Mouse (Mus musculus) MEL (cell line): ENCODE measurements around the gene Tmem87b. TPM values are rescaled to one million over a fixed set of nuclear protein-coding genes. Genes with fewer than 3 reads are reported as not detected.

Source experiments
- DNase-seq: peaks from one replicate; pipeline ENCODE4 v3.0.0; 2011; ENCODE audit warnings: low read depth, low spot score
- H3K27ac ChIP-seq: 2 replicates; pipeline ENCODE4 v1.5.1; 2012; ENCODE audit warnings: low read depth, mild to moderate bottlenecking, control low read depth, low read length, moderate library complexity; ENCODE audit not compliant: control insufficient read depth
- H3K27me3 ChIP-seq, 2 experiments: fragments of 150-350 bp in 1 of 2; sonication (generic) in 1 of 2; 2 replicates each; pipeline ENCODE4 v1.6.1; 2012; ENCODE audit warnings: low read length in 2 of 2, mild to moderate bottlenecking in 2 of 2, improper control_type of control experiment in 1 of 2, moderate library complexity in 1 of 2; ENCODE audit not compliant: insufficient read depth in 2 of 2, control insufficient read depth in 1 of 2
- H3K36me3 ChIP-seq, 2 experiments: 2 replicates each; pipeline ENCODE4 v1.6.1; 2012 to 2014; ENCODE audit warnings: low read length in 2 of 2, improper control_type of control experiment in 1 of 2, inconsistent platforms in 1 of 2, mild to moderate bottlenecking in 1 of 2; ENCODE audit not compliant: insufficient read depth in 2 of 2, control insufficient read depth in 1 of 2
- H3K4me1 ChIP-seq, 2 experiments: fragments of 150-350 bp in 1 of 2; sonication (generic) in 1 of 2; 2 replicates each; pipeline ENCODE4 v1.6.1; 2012; ENCODE audit warnings: low read length in 2 of 2, improper control_type of control experiment in 1 of 2, mild to moderate bottlenecking in 1 of 2; ENCODE audit not compliant: insufficient read depth in 2 of 2, control insufficient read depth in 1 of 2
- H3K4me3 ChIP-seq, 2 experiments: fragments of 150-350 bp in 1 of 2; sonication (generic) in 1 of 2; 2 replicates each; pipeline ENCODE4 v1.5.1; 2012; ENCODE audit warnings: low read depth in 2 of 2, low read length in 2 of 2, mild to moderate bottlenecking in 2 of 2, moderate library complexity in 2 of 2, control low read depth in 1 of 2, improper control_type of control experiment in 1 of 2; ENCODE audit not compliant: control insufficient read depth in 1 of 2, insufficient read depth in 1 of 2
- H3K79me2 ChIP-seq: 2 replicates; pipeline ENCODE4 v1.6.1; 2012; ENCODE audit warnings: mild to moderate bottlenecking, low read length, moderate library complexity; ENCODE audit not compliant: control insufficient read depth, poor library complexity, insufficient read depth
- H3K9ac ChIP-seq: 2 replicates; pipeline ENCODE4 v1.6.1; 2012; ENCODE audit warnings: low read depth, mild to moderate bottlenecking, control low read depth, low read length, moderate library complexity; ENCODE audit not compliant: control insufficient read depth, poor library complexity, severe bottlenecking
- H3K9me3 ChIP-seq: fragments of 150-350 bp; sonication (generic); replicated peaks from 2 replicates; pipeline ENCODE4 v1.6.1; 2012; ENCODE audit warnings: mild to moderate bottlenecking, low read length, improper control_type of control experiment, moderate library complexity; ENCODE audit not compliant: insufficient read depth
- BHLHE40 ChIP-seq: IDR thresholded peaks from 2 replicates; pipeline ENCODE4 v1.6.1; 2012; ENCODE audit warnings: low read depth, mild to moderate bottlenecking, inconsistent platforms, low read length, improper control_type of control experiment, borderline replicate concordance
- CHD1 ChIP-seq: IDR thresholded peaks from 2 replicates; pipeline ENCODE4 v1.6.1; 2012; ENCODE audit warnings: low read depth, mild to moderate bottlenecking, inconsistent platforms, low read length, improper control_type of control experiment
- CHD2 ChIP-seq: IDR thresholded peaks from 2 replicates; pipeline ENCODE4 v1.6.1; 2011; ENCODE audit warnings: low read length, improper control_type of control experiment
- CTCF ChIP-seq, 3 experiments: IDR thresholded peaks in 2 of 3; conservative IDR thresholded peaks in 1 of 3; 2 replicates each; pipeline ENCODE4 v1.5.1; 2011 to 2012; ENCODE audit warnings: low read length in 3 of 3, low read depth in 2 of 3, mild to moderate bottlenecking in 2 of 3, improper control_type of control experiment in 1 of 3, inconsistent platforms in 1 of 3, mixed read lengths in 1 of 3, moderate library complexity in 1 of 3; ENCODE audit not compliant: control insufficient read depth in 1 of 3, insufficient read depth in 1 of 3, poor library complexity in 1 of 3, severe bottlenecking in 1 of 3
- EP300 ChIP-seq, 2 experiments: IDR thresholded peaks; 2 replicates each; pipeline ENCODE4 v1.6.1; 2011; ENCODE audit warnings: improper control_type of control experiment in 2 of 2, low read length in 2 of 2, low read depth in 1 of 2, mild to moderate bottlenecking in 1 of 2
- ETS1 ChIP-seq: IDR thresholded peaks from 2 replicates; pipeline ENCODE4 v1.6.1; 2012; ENCODE audit warnings: low read depth, mild to moderate bottlenecking, inconsistent platforms, low read length, improper control_type of control experiment, moderate library complexity
- GATA1 ChIP-seq: IDR thresholded peaks from 2 replicates; pipeline ENCODE4 v1.6.1; 2011; ENCODE audit warnings: low read depth, low read length, improper control_type of control experiment
- HCFC1 ChIP-seq: IDR thresholded peaks from 2 replicates; pipeline ENCODE4 v1.6.1; 2012; ENCODE audit warnings: low read depth, mild to moderate bottlenecking, inconsistent platforms, low read length, improper control_type of control experiment, moderate library complexity
- JUND ChIP-seq: IDR thresholded peaks from 2 replicates; pipeline ENCODE4 v1.6.1; 2011; ENCODE audit warnings: low read depth, mild to moderate bottlenecking, improper control_type of control experiment, low read length
- MAX ChIP-seq: IDR thresholded peaks from 2 replicates; pipeline ENCODE4 v1.6.1; 2011; ENCODE audit warnings: low read length, improper control_type of control experiment
- MEF2A ChIP-seq: IDR thresholded peaks from 2 replicates; pipeline ENCODE4 v1.6.1; 2014; ENCODE audit warnings: low read depth, mild to moderate bottlenecking, inconsistent platforms, low read length, improper control_type of control experiment; ENCODE audit not compliant: poor library complexity, insufficient replicate concordance, severe bottlenecking; ENCODE audit errors: extremely low read depth
- MYB ChIP-seq: IDR thresholded peaks from 2 replicates; pipeline ENCODE4 v1.6.1; 2011; ENCODE audit warnings: mild to moderate bottlenecking, low read depth, low read length, improper control_type of control experiment
- POLR2A ChIP-seq, 2 experiments: IDR thresholded peaks; 2 replicates each; pipeline ENCODE4 v1.6.1; 2011 to 2012; ENCODE audit warnings: low read length in 2 of 2, mild to moderate bottlenecking in 2 of 2, control low read depth in 1 of 2, improper control_type of control experiment in 1 of 2, low read depth in 1 of 2, moderate library complexity in 1 of 2; ENCODE audit not compliant: control insufficient read depth in 1 of 2, insufficient read depth in 1 of 2, poor library complexity in 1 of 2
- POLR2AphosphoS2 ChIP-seq: IDR thresholded peaks from 2 replicates; pipeline ENCODE4 v1.6.1; 2011; ENCODE audit warnings: low read length, improper control_type of control experiment
- RAD21 ChIP-seq: IDR thresholded peaks from 2 replicates; pipeline ENCODE4 v1.6.1; 2011; ENCODE audit warnings: mild to moderate bottlenecking, low read depth, low read length, improper control_type of control experiment
- SIN3A ChIP-seq: IDR thresholded peaks from 2 replicates; pipeline ENCODE4 v1.6.1; 2012; ENCODE audit warnings: low read length, improper control_type of control experiment, inconsistent platforms
- TAL1 ChIP-seq: IDR thresholded peaks from 2 replicates; pipeline ENCODE4 v1.6.1; 2012; ENCODE audit warnings: mild to moderate bottlenecking, inconsistent platforms, low read length, moderate library complexity, mixed read lengths
- TBP ChIP-seq: IDR thresholded peaks from 2 replicates; pipeline ENCODE4 v1.8.0; 2011; ENCODE audit warnings: low read depth, low read length, improper control_type of control experiment
- USF1 ChIP-seq: IDR thresholded peaks from 2 replicates; pipeline ENCODE4 v1.6.1; 2014; ENCODE audit warnings: low read depth, mild to moderate bottlenecking, inconsistent platforms, low read length, improper control_type of control experiment, moderate library complexity
- ZC3H11A ChIP-seq: IDR thresholded peaks from 2 replicates; pipeline ENCODE4 v1.6.1; 2012; ENCODE audit warnings: low read depth, mild to moderate bottlenecking, inconsistent platforms, low read length, improper control_type of control experiment
- ZNF384 ChIP-seq: IDR thresholded peaks from 2 replicates; pipeline ENCODE4 v1.6.1; 2012; ENCODE audit warnings: low read depth, mild to moderate bottlenecking, inconsistent platforms, low read length, improper control_type of control experiment
- polyA plus RNA-seq, 2 experiments: library from polyadenylated mRNA; stranded (reverse) in 1 of 2; unstranded in 1 of 2; fragments of >175 nt in 1 of 2; fragments of >200 nt in 1 of 2; gene quantifications; 2 replicates each; pipeline versions ENCODE4 v1.2.1 to v1.2.4; 2012; ENCODE audit warnings: low replicate concordance in 2 of 2, low read depth in 1 of 2; ENCODE audit not compliant: insufficient read length in 2 of 2, insufficient read depth in 1 of 2, missing spikeins in 1 of 2
- total RNA-seq: library from RNA; depleted of rRNA; stranded (reverse); fragments of 300-350 nt; gene quantifications from 2 replicates; pipeline ENCODE4 v1.2.3, GENCODE M21; 2012

Gene Tmem87b
- total and polyA plus RNA-seq, 3 experiments = 3.9 to 4.8 TPM; not detected in 1

DNA sequence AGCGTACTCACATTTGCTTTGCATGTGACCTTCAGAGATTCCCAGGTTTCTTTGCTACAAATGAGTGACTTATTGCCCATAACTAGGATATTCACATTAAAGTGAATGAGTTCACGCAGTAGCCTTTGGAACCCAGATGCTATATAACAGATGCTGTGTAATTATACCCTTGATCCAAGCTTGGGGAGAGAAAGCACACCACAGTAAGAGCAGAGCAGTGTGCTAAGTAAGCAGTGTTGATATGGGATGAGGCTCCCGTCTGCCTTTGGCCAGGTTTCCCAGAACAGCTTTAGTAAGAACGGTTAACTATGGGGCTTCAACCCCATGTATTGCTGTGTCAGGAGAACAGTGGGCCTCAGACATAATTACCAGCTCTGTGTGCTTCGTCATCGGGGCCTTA is 24.0 kb upstream of the Tmem87b start:
- H3K9me3 ChIP-seq = no peaks in the 10 kb centered on the region
- no peak overlapping the region for H3K27ac ChIP-seq
- peaks cover 3 to 8% of the 10 kb centered on the region in 2 experiments for H3K27me3 ChIP-seq
- H3K4me3 ChIP-seq = no peak overlapping the region
- TF ChIP-seq ZC3H11A = no peak
- no peak for TF ChIP-seq CHD1
- TF ChIP-seq ETS1 = no peak
- TF ChIP-seq, all 39 proteins: peak for 0
- Histone ChIP-seq H3K36me3 (no peaks in the 10 kb centered on the region), H3K4me1 (no peaks in the 10 kb centered on the region), H3K79me2 (no peaks in the 10 kb centered on the region), H3K9ac (no peak overlapping the region)
- DNase-seq = no peak

DNA sequence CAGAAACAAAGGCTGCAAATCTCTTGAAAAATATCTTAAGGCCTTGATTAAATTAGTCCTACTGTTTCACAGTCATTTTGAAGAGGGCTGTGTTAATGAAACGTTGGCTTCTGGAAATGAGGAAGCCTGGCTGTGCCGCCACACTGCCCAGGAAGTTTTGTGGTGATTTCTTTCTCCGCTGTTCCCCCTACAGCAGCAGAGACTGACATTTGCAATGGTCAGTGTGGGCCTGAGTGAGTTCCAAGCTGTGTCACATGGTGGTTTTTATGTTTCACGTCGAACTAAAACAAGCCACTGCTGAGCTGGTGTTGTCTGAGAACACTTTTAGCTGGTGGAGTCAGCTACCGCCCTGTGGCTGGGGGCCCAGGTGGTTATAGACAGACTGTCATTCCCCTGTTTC is 21.5 kb upstream of the Tmem87b start:
- Histone ChIP-seq H3K4me3 (no peak overlapping the region), H3K9ac (no peak overlapping the region), H3K9me3 (no peaks in the 10 kb centered on the region), H3K27me3 (peaks cover 3 to 8% of the 10 kb centered on the region in 2 experiments), H3K4me1 (no peaks in the 10 kb centered on the region)
- TF ChIP-seq TBP (no peak), MYB (no peak), CTCF (IDR thresholded peaks at IDR 0.05 in 2 of 3, conservative IDR thresholded peaks at IDR 0.05 in 1 of 3; ENCODE audit: control insufficient read depth in 1 of 3, insufficient read depth in 1 of 3, low read depth in 2 of 3, low read length in 3 of 3, poor library complexity in 1 of 3, severe bottlenecking in 1 of 3) (no peak), RAD21 (no peak), CHD2 (no peak), USF1 (no peak), ZC3H11A (no peak), SIN3A (no peak), TAL1 (no peak), POLR2A (IDR thresholded peaks at IDR 0.05; ENCODE audit: control insufficient read depth in 1 of 2, insufficient read depth in 1 of 2, low read depth in 1 of 2, low read length in 2 of 2, poor library complexity in 1 of 2) (no peak), MAX (no peak), ZNF384 (no peak), MEF2A (no peak), EP300 (IDR thresholded peaks at IDR 0.05; ENCODE audit: low read depth in 1 of 2, low read length in 2 of 2) (no peak), POLR2AphosphoS2 (no peak), GATA1 (no peak), BHLHE40 (no peak), JUND (no peak), HCFC1 (no peak)
- TF ChIP-seq, all 39 proteins: peak for 0
- no peak overlapping the region for H3K27ac ChIP-seq
- no peaks in the 10 kb centered on the region for H3K79me2 ChIP-seq
- no peak for DNase-seq
- no peaks in the 10 kb centered on the region for H3K36me3 ChIP-seq
